Mouse (Mus musculus): Measurements from ENCODE around the gene Fmod. TPM values are rescaled to one million over a fixed set of nuclear protein-coding genes. Genes with fewer than 3 reads are reported as not detected.

Gene Fmod
- total RNA-seq, 2 experiments from 2014 or later: not detected

DNA sequence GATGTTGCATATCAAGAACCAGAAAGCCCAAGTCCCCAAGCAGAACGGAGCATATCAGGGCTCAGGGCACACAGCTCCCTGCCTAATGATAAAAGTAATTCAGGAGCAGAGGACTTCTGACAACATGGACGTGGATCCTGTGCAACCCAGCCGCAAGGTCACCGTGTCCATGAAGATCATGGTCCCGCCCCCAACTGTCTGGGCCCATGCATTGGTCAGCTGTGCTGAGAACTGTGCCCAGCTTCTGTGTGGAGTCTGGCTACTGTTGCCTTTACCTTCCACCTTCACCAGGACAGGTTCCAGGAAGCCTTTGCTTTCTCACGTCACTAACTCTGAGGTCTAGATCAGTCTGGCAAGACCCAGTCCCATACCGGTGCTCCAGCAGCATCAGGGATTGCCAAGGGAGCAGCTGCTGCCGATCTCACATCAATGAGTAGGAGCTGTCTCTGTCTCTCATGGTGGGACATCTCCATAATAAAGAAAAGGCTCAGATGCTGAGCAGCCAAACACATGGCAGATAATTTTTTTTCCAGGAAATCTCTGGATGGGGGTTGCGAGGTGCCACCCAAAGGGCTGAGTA, 18.7 kb downstream of the Fmod start:
- no peak for ATAC-seq (replicated peaks; ENCODE audit: poor library complexity)

DNA sequence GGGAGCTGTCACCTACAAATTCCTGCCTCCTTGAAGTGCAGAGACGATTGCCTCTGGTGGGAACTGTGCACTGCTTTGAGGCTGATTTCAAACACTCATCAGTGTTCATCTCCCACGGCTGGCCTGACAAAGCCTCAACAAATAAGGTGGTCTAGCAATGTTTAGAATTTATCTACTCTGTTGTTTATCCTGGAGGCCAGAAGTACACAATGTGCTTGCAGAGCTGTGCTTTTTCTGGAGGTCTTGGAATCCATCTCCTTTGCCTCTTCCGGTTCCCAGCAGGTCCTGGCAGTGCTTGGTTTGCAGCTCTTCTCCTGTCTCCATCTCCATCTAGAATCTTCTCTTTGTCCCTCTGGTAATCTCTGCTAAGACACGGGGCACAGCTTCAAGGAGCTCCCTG, 19.2 kb downstream of the Fmod start:
- no peak for ATAC-seq (replicated peaks; ENCODE audit: poor library complexity)

DNA sequence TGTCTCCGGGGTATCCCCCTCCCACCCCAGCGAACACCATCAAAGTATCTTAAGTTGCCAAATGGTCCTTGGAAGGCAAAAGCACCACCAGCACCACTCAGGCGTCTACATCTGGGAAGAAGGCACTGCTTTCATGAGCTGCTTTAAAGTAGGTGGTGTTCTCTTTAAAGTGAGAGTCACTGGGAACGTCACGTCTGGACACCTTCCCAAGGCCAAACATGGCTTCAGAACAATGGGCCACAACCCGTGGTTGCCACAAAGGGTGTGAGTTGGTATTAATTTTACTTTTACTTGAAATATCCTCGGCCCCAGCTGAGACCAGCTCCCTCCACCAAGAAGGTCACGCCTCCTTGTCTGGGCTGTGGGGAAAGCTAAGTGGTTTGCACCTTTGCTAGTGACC, 20.7 kb downstream of the Fmod start:
- no peak for ATAC-seq (replicated peaks; ENCODE audit: poor library complexity)

DNA sequence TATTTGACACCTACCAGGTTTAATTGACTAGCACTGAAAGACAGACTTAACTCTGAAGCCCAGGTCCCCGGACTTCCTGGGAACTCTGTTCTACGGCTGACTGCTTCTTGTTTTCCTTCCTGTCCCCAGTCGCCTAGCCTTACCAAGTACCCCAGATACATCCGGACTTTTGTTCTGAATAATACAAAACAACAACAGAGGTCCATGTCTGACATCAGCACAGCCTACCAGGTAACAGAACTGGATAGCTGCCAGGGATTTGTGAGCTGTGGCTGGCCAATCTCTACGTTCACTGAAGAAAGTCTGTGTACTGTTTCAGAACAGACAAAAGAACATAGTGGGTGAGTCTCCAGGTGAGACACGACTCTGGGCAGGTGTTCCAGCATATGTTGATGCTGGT, 21.8 kb downstream of the Fmod start:
- no peak for ATAC-seq (replicated peaks; ENCODE audit: poor library complexity)

DNA sequence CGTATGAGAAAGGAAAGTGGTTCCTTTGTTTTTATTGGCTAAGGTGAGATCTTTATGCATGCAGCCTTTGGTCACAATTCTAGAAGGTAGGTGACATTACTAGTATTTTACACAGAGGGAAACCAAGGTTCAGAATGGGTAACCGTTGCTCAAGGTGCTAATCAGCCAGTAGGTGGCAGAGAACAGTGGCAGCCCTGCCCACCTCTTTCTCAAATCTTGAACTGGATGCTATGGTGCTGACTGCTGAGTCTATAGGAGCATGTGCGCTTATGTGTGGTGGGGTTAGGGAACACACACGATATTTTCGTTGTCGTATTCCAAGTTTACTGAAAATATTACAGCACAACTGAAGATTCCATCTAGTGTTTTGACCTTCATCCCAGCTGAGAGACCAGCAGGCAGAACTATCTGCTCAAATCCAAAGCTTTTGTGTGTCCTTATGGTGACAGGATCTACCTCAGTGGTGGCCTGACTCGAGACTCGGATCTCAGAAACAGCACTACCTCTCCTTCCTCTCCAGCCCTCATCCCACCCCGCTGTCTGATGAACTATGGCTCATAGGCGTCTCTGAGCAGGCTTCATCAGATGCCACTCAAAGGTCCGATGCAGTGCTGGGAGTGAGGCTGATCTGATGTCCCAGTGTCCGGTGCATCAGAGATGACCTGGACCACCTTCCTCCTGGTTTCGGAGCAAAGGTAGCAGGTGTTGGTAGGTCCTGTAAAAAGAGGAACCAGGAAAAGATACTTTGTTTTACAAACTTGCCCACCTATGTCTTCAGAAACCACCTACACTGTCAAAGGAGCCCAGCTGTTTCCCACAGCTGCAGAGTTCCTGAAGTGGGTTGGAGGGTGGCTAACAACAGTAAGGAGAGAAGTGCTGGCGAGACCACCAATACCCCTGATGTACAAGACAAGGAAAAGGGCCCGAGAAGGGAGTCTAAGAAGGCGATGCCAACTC, 23.0 kb downstream of the Fmod start:
- ATAC-seq (replicated peaks; ENCODE audit: poor library complexity): peak; percentile 42

DNA sequence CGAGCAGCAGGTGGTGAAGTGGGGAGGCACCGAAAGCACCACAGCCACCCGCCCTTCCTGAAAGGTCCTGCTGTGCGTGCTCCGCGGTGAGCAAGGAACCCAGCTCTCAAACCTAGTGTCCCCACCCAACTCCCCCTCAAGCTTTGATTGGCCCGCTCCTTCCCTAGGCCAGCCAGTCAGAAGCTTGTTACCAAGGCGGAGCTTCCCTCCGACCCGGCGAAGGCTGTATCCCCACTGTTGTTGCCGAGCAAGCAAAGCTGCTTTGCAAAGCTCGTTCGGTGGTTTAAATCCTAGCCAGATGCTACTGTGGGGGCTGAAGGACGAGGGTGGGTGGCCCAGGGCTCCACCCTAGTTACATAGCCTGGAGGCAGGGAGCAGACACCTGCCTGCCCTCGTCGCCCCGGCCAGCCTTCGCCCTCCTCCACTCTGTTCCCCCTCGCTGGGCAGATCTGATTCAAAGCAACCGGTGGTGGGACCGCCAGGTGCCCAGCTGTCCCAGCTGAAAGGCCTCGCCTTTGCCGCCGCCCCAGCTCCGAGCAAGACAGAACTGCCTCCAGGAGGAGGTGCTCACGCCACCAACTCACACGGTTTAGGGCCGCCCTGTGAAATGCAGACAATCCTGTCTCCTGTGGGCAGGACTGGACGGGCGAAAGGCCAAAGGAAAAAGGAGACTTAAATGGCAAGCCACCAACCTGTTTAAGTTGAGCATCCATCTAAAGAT, 24.0 kb downstream of the Fmod start:
- ATAC-seq (replicated peaks; ENCODE audit: poor library complexity): peak; percentile 84

DNA sequence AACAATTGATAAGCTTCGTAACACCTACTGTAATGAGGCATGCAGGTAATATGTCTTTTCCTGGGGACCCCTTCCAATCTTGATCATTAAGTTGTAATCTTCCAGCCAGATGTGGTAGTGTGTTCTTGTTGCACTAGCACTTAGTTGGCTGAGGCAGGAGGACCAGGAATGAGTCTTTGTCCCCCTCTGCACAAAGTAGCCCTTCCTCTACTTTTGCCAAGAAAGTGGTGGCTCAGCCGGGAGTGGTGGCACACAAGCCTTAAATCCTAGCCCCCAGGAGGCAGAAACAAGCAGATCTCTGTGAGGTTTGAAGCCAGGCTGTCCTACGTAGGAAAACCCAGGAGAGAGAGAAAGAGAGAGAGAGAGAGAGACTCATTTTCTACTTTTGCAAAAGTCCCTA, 24.9 kb downstream of the Fmod start:
- ATAC-seq (replicated peaks; ENCODE audit: poor library complexity): no peak

DNA sequence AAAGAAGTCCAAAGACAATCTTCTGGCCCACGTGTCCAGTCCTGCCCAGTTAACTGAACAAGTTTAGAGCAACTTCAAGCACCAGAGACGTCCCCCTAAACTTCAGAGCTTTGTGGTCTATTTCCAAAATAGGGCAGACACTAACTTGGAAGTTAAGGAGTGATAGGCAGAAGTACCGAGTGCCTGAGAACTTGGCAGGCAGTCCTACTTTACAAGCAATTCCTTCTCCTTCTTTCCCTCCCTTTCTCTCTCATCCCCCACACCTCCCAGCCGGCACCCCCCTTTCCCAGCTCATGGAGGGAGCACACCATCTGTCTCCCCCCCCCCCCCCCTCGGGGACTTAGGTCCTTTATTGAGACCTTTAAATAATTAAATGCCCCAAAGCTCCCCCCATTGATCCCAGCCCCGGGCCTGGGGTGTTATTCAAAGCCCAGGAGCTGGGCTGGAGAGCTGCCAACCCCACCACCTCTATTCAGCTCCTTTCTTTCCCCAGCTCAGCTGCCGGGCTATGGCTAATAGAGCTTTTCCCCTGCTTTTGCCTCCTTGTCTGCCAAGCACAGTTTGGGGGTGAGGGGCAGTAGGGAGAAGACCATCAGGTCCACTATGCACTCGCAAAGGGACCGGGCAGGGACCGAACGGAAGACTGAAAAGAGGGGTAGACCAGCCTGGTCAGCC, 25.5 kb downstream of the Fmod start:
- no peak for ATAC-seq (replicated peaks; ENCODE audit: poor library complexity)

DNA sequence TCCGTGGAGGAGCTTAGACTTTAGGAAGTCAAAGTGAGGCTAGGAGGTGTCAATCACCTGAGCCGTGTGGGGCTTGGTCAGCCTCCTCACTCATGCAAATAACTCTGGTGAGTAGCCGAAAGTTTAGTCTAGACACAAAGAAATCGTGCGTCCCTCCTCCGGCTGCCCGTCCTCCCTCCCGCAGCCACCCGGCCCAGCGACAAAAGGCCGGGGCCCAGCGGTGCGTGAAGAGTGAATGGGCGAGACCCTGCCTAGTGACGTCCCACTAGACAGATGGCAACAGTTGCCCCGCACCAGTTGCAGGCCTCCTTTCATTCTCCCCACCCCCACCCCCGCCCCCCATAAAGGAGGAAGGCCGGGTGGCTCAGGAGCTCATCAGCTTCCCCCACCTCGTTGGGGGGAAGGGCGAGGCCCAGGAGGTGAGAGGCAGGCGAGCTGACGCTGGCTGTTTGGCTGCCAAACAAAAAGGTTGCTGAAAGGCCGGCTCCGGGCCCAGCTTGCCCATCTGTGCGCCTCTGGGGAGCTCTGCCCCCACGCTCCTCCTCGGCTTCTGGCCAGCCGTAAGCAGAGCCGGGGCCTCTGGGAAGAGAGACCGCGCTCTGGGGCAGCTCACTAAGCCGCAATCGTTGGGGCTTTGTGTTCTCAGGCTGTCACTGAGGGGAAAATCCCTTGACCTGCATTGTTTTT, 26.2 kb downstream of the Fmod start:
- ATAC-seq (replicated peaks; ENCODE audit: poor library complexity): no peak

DNA sequence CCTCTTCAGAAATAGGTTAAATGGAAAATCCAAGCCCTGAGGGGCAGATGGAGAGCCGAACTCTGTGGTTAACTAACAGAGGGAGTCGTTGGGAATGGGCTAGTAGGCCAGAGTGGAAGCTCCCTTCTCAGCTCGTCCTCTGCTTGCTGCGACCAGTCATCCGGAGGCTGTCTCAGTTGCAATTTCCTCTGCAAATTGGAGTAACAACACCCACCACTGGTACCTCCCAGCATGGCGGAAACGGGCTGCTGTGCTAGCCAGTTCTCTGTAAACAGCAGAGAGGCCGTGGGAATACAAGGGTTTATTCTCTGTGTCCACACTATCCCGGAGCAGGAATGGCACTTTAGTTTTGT, 26.7 kb downstream of the Fmod start:
- no peak for ATAC-seq (replicated peaks; ENCODE audit: poor library complexity)

DNA sequence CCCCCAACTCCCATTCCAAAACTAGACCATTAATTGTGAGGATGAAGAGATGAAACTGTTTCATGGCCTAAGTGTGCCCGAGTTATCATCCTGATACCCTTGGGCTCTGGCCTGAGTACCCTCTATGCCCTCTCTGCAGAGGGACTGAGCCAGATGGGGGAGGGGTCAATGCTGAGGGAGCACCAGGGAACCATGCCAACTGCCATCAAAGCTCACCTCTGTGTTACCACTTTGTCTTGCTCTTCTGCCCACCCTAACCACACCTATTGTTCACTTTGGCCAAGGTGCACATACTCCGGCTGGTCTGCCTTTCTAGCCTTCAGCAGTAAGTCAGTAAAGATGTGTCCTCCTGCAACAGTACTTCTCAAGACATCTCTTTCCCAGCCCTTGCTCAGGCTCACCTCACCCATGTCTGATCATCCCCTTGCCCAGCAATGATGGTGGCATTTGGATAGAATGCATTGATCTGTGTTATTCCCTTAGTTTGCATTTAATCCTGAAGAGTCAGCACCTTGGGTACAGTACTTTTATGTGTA, 27.3 kb downstream of the Fmod start:
- ATAC-seq (replicated peaks; ENCODE audit: poor library complexity): no peak

DNA sequence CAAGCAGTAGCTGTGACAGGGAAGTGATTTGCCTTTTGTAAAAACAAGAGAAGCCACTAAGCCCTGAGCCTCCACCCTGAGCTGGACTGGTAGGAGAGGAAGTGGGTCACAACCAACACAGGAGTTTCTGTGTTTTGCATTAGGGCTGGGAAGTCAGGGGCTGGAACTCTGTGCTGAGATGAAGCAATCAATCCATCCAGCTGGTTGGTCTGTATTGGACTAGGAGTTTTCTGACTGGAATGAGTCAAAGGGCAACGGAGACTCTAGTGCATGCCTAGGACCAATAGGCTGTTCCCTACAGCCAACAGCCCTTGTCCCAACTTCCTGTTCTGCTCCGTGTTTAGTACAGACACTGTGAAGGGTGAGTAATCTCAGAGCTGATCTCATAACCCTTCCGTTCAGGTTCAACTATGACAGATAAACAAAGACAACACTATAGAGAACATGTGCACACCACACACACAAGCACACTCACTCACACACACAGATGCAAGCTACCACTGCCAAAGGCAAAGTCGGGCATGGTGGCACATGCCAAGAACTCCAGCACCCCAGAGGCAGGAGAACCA, 28.3 kb downstream of the Fmod start:
- ATAC-seq (replicated peaks; ENCODE audit: poor library complexity): peak; percentile 43

DNA sequence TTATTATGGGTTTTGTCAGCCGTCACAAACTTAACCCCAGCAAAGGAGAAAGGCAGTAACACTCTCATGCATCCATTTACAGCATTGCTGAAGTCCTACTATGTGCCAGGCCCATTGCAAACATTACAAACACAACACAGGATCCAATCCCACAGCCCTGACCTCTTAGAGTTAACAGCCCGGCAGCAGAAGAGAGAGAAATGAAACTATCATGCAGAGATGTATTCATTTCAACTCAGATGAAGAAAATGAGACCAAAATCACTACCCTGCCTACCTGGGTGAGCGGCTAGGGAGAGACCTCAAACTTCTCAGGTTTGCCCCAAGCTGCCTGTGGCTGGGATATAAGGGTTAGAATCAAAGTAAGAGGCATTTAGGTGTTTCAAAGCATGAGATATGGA, 29.5 kb downstream of the Fmod start:
- no peak for ATAC-seq (replicated peaks; ENCODE audit: poor library complexity)

DNA sequence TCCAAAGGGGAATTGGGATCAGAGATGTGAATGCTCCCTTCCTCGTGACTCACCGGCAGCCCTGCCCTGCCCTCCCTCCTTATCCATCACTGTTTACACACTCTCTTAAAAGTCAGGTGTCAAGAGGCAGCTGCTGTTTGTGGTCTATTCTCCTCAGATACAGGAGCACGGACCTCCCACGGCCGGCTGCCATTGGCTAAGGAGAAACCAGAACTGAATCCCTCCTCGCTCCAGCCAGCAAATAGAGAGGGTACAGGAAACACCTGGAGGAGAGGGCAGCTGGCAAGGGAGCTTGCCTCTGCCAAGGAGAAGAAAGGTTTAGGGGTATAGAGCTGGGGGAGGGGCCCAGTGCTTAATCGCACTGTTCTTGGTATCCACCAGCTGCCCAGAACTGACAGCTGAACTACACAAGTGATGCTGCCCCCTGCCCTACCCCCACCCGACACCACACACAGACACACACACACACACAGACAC, 30.1 kb downstream of the Fmod start:
- ATAC-seq (replicated peaks; ENCODE audit: poor library complexity): peak; percentile 51

DNA sequence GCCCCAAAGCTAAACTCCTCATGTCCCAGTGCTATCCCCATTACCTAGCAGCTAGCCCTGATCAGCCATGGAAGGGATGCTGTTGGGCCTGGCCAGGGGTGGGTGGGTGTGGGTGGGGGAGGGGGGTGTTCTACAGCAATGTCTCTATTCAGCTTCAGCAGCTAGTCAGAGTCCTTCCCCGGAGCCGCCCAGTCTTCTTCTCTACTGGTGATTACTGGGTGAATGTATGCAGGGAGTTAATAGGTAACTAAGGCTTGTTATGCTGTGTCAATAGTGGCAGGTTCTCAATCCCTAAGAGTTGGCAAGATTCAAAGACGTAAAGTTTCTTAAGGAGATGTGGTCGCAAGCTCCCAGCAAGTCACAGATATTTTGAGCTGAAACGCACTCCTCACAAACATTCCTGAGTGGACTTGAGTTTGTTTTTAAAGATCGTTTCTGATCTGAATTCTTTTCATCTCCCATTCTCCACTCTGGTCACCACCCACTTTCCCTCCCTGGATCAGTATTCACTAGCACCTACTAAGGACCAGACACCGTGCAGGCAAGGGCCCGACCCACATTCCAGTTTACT, 33.1 kb downstream of the Fmod start:
- no peak for ATAC-seq (replicated peaks; ENCODE audit: poor library complexity)

DNA sequence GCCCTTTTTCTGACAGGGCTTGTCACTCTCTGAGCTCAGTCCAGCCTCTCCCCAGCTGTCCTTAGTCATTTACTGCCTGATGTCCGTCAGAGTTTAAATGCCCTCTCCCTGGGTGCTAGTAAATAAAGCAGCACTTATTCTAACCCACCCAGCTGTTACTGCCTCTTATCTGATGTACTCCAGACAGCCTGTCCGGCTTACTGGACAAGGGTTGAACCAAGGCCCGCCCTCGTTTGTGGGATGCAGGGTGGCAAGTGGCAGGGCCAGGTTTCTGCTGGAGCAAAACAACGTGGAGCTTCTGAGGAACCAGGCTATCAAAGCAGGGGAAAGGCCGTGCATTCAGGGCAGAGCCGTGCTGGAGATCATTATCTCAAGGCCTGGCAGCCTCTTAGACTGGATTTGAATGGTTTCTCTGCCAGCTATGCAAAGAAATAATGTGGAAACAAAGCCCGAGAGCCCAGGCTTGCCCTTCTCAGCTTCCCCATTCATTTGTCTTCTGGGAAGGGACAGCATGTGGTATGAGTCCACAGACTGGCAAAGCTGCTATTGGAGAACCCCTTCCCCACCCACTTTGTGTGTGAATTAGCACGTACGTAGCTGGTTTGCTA, 34.5 kb downstream of the Fmod start:
- no peak for ATAC-seq (replicated peaks; ENCODE audit: poor library complexity)

DNA sequence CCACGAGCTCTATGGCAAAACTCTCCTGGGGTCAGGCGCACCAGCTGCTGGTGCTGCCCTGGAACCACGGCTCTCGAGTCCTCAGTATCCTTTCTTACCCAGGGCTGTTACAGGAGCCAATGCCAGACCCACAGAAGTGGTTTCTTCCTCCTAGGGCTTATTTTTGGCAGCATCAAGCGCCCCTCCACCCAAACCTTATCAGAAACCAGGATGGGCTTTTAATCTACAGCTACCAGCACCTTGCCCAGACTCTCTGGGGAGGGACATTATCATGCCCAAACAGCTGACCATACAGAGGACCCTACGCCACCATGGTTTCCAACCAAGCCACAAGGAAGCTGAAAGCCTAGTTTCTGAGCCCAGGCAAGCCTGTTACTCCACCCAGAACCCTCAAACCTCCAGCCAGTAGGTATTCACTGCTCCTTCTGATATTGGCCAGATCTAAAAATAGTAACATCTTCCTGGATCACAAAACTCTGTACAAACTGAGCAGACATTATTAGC, 36.1 kb downstream of the Fmod start:
- ATAC-seq (replicated peaks; ENCODE audit: poor library complexity): peak; percentile 79

DNA sequence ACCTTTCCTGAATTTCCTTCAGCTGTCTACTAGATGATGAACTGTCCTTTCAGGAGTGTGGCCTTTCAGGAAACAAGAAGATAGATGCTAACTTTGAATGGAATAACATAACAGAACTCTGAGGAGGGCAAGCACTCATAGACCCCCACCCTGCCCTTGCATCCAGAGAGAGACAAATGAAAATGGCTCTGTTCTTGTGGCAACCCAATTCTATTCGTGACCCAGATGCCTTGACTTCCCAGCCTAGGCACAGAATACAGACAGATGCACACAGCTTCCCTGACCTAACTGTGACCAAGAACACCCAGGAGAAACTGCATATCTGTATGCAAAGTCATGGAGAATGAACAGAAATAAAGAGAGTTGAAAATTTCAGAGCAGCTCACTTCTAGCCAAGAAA, 36.6 kb downstream of the Fmod start:
- no peak for ATAC-seq (replicated peaks; ENCODE audit: poor library complexity)

DNA sequence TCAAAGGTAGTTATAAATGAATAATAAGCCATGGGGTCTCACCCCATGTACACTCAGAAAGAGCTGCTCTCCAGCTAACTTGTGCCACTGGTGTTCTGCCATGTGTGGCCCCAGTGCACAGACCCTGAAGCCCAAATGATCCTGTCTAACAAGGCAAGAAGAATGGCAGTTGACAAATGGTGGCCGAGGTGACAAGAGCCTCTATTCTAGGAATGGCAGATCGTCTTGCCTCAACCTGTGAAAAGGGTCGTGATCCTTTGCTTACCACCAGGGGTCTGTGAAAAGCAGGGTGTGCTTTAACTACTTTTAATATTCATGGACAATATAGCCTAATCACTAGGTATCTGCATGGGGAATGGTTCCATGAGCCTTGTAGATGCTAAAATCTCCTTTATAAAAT, 37.1 kb downstream of the Fmod start:
- ATAC-seq (replicated peaks; ENCODE audit: poor library complexity): no peak
